Mouse (Mus musculus) CD8-positive naive resting alpha-beta T cell, adult 2 months (primary cell): ENCODE measurements at regions not wholly inside any gene's neighbourhood (a gene's known extent, or its start where the extent isn't known, plus 50 kb on each side); places are given as distances from the start of the nearest gene placed in this dataset.
A peak's percentile ranks its signal among the peaks of the same experiment; 100 is the strongest.

Source experiments
- DNase-seq, 2 experiments: peaks; one replicate each; pipeline ENCODE4 v3.0.0; 2022; ENCODE audit warnings: low read depth in 2 of 2, low spot score in 2 of 2

DNA sequence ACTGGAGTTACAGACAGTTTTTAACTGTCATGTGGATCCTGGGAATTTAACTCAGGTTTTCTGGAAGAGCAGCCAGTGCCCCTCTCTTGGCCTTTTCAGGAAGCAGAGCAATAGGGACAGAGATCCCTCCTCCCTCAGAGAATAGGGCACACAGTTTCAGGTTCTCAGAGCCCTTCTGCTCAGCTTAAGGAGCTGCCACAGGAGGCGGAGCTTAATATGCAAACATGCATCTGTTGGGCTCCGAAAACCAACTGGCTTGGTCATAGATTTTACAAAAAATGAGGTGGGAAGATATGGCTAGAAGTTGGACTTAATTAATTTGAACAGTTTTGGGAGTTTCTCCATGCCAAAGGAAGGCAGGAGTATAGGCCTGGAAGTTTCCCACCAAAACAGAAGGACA lies 61.9 kb upstream of the Znrf2 start:
- no peak for DNase-seq

DNA sequence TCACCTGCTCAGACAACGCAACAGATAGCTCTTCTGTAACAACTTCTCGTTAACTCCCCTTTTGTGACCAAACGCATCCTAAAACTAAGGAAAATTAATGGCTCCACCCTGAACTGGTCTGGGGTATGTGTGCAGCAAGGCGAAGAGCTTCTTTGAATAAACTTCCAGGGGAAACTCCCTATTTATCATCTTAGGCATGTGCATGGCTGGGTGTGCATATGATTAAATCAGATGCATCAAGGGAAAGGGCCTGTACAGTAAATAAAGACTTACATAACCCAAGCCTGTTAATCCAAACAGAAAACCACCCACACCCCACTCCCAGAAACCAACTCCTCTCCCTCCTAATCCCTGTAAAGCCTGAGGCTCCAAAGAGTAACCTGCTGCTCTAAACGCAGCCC lies 59.2 kb upstream of the Znrf2 start:
- DNase-seq, result no peak

GRCm38 (mm10) chr6:54758112-54758511 lies 58.6 kb upstream of the Znrf2 start:
- no peak for DNase-seq

DNA sequence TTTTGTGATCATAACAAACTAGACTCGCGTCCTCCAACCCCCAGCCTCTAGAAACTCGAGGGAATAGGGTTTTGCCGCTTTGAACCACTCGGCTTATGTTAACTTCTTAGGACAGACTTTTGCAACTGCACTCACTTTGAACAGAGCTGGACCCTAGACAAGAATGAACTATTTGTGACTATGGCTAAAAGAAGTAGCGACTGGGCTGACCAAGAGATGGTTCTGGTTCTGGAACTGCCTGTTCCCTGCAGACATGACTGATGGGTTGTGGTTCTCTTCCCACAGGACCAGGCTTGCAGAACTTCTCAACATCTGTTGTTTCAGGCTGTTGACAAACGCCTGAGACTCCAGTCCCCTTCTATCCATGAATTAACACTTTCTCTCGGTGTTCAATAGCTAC lies 57.5 kb upstream of the Znrf2 start:
- no peak for DNase-seq

DNA sequence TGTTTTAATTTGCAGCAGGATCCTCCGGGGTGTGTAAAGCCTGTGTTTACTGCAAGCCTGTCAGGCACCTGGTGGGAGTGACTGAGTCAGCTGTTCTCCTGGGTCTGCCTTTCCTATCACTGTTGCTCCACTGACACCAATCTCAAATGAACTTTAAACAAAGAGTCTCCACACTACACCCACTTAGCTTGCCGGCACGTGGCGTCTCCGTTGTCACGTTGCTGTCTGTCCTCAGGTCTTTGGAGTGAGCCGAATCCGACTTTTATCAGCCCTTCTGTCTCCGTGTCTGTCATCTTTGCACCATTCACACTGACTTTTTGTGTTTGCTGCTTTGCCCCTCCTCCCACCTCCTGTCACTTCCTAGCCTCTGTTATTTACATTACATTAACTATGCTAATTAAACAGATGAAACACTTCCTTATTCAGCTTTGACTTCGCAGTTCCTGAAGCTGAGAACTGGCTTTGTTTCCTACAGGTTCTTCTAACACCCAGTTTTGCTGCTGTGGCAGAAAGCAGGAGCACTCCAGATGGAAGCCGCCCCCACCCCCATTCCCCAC lies 56.7 kb upstream of the Znrf2 start:
- peak; percentile 63 to 70 for DNase-seq

DNA sequence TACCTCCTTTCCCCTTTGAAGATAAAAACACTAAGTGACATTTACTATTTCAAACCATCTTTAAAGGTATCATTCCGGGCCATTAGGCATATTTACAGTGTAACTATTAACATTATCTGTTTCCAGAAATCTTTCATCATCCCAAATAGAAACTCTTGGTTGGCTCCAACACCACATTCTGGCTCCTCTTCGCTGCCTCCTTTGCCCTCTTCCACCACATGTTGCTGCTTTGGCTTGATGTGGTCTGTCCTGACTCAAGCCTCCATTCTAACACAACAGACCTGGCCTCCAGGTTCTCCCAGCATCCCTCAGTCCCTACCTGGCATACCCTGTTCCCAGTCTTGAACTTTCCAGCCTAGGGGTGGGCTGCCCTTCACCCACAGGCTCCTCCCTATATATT lies 56.2 kb upstream of the Znrf2 start:
- DNase-seq, result no peak

DNA sequence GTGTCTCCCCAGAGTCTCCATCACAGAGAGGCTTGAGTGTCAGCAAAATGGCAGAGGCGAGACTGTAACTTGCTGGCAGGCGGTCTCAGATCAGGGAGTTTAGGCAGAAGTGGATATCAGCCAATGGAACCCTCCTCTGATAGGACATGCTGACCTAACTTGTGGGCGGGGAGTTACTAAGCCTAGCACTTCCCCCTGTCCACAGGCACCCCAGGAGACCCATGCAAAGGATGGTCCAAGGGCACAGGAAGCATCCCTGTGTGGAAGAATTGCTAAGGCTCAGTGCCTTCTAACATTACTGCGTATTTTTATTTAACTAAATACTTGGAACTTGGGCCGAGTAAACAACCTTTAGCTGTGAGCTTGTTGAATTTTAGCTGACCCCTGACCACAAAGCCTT lies 54.7 kb upstream of the Znrf2 start:
- DNase-seq, result no peak

DNA sequence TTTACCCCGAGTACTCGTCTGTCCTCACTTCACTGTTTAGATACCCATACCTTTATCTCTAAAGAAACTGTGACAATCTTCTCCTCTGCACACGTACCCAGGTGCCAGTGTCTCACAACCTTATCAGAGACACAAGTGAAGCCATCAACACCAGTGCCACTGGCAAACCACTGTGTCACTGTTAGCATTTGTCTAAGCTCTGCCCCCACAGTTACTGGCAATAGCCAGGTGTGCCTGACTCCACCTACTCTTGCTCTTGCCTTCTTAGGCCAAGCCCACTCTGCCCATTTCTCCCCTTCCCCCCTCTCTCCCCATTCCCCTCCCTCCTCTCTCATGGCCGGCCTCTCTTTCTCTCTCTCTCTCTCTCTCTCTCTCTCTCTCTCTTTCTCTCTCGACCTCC lies 54.2 kb upstream of the Znrf2 start:
- DNase-seq, result no peak

- DNase-seq, result no peak
Observed at GRCm38 (mm10) chr6:54763669-54764068, 53.0 kb upstream of the Znrf2 start.

DNA sequence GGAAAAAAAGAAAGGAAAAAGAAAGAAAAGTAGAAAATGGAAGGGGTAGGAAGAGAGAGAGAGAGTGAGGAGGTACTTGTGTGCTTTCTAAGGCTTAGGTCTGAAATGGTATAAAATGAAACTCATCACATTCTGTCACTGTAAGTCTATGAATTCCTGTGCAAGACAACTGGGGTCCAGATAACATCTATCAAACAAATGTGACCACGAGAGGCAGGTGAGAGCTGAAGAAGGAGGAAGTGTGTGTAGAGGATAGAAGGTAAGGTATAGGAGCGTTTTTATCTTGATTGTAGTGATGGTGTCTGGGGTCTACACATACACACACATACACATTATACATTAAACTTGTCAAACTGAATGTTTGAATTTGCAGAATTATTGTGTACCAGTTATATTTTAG lies 51.0 kb upstream of the Znrf2 start:
- no peak for DNase-seq

GRCm38 (mm10) chr6:54766485-54767112 lies 50.1 kb upstream of the Znrf2 start:
- DNase-seq, result peak; percentile 18 to 51
